Mouse (Mus musculus) right cerebral cortex, postnatal 36 days (tissue): ENCODE results near the gene Maml1.

Experiments used
- DNase-seq, 2 experiments: peaks; one replicate each; pipeline ENCODE4 v3.0.0; 2022; ENCODE audit warnings: low spot score in 2 of 2, mixed read lengths in 1 of 2

The Maml1 gene

GRCm38 (mm10) chr11:50280053-50280452, 12.1 kb downstream of the Maml1 start:
- no peak for DNase-seq

- DNase-seq: no peak
Measured at GRCm38 (mm10) chr11:50279005-50279404, 13.1 kb downstream of the Maml1 start.

GRCm38 (mm10) chr11:50277706-50278105, 14.4 kb downstream of the Maml1 start:
- DNase-seq: no peak

GRCm38 (mm10) chr11:50277025-50277424, 15.1 kb downstream of the Maml1 start:
- no peak for DNase-seq

- DNase-seq: peak in 1 of 2 experiments; percentile 35
Measured at GRCm38 (mm10) chr11:50275568-50276151, 16.5 kb downstream of the Maml1 start.

GRCm38 (mm10) chr11:50275077-50275476, 17.0 kb downstream of the Maml1 start:
- DNase-seq: no peak

GRCm38 (mm10) chr11:50272819-50273218, 19.3 kb downstream of the Maml1 start:
- no peak for DNase-seq

GRCm38 (mm10) chr11:50269885-50270284, 22.2 kb downstream of the Maml1 start:
- no peak for DNase-seq

GRCm38 (mm10) chr11:50269163-50269562, 22.9 kb downstream of the Maml1 start:
- no peak for DNase-seq

GRCm38 (mm10) chr11:50266997-50267396, 25.1 kb downstream of the Maml1 start:
- no peak for DNase-seq

- no peak for DNase-seq
Measured at GRCm38 (mm10) chr11:50265931-50266330, 26.2 kb downstream of the Maml1 start.

- DNase-seq: no peak
Measured at GRCm38 (mm10) chr11:50263198-50263597, 28.9 kb downstream of the Maml1 start.

- DNase-seq: no peak
Measured at GRCm38 (mm10) chr11:50262020-50262419, 30.1 kb downstream of the Maml1 start.

- DNase-seq: peak; percentile 61 to 74
Measured at GRCm38 (mm10) chr11:50258310-50258709, 33.8 kb downstream of the Maml1 start.

- no peak for DNase-seq
Measured at GRCm38 (mm10) chr11:50256615-50257014, 35.5 kb downstream of the Maml1 start.

GRCm38 (mm10) chr11:50254010-50254580, 38.0 kb downstream of the Maml1 start:
- DNase-seq: peak; percentile 84 to 90

- DNase-seq: no peak
Measured at GRCm38 (mm10) chr11:50253393-50253792, 38.7 kb downstream of the Maml1 start.

- no peak for DNase-seq
Measured at GRCm38 (mm10) chr11:50252684-50253265, 39.3 kb downstream of the Maml1 start.

GRCm38 (mm10) chr11:50252166-50252565, 39.9 kb downstream of the Maml1 start:
- no peak for DNase-seq

GRCm38 (mm10) chr11:50248473-50249171, 43.5 kb downstream of the Maml1 start:
- DNase-seq: no peak

- no peak for DNase-seq
Measured at GRCm38 (mm10) chr11:50245269-50245668, 46.8 kb downstream of the Maml1 start.

GRCm38 (mm10) chr11:50243926-50244325, 48.2 kb downstream of the Maml1 start:
- no peak for DNase-seq
